Mouse (Mus musculus) left cerebral cortex, postnatal 14 days (tissue): Measurements from ENCODE around the gene Stard7. TPM values are rescaled to one million over a fixed set of nuclear protein-coding genes. Genes with fewer than 3 reads are reported as not detected.

Experiments used
- DNase-seq, 2 experiments: peaks; one replicate each; pipeline ENCODE4 v3.0.0; 2021 to 2022; ENCODE audit warnings: low spot score in 2 of 2, mixed read lengths in 1 of 2
- intact Hi-C: fragments of 180-260 bp; cut with DNase I; formaldehyde crosslinking; loops from one replicate; pipeline ENCODE4 v1.15.1; 2025
- total RNA-seq, 2 experiments: library from RNA; stranded (reverse); gene quantifications; 2 replicates each; pipeline ENCODE4 v1.2.3; 2021

Gene Stard7
- total RNA-seq, 2 experiments from 2014 or later, result 156 to 174 TPM

- DNase-seq, result no peak
- intact Hi-C loops, result no loop called here
These were observed 69.2 kb downstream of the Stard7 start for GRCm38 (mm10) chr2:127339262-127339661.

- peak; percentile 47 to 64 for DNase-seq
- intact Hi-C loops, result loop anchor here (5.0 kb wide), 1 partner anchor 94 kb away; the partner anchor contains the start of genes Ciao1 and Tmem127
These were observed 71.1 kb downstream of the Stard7 start for GRCm38 (mm10) chr2:127341159-127341558.

- intact Hi-C loops, result no loop called here
- DNase-seq, result no peak
These were observed 76.3 kb downstream of the Stard7 start for GRCm38 (mm10) chr2:127346334-127346733.

DNA sequence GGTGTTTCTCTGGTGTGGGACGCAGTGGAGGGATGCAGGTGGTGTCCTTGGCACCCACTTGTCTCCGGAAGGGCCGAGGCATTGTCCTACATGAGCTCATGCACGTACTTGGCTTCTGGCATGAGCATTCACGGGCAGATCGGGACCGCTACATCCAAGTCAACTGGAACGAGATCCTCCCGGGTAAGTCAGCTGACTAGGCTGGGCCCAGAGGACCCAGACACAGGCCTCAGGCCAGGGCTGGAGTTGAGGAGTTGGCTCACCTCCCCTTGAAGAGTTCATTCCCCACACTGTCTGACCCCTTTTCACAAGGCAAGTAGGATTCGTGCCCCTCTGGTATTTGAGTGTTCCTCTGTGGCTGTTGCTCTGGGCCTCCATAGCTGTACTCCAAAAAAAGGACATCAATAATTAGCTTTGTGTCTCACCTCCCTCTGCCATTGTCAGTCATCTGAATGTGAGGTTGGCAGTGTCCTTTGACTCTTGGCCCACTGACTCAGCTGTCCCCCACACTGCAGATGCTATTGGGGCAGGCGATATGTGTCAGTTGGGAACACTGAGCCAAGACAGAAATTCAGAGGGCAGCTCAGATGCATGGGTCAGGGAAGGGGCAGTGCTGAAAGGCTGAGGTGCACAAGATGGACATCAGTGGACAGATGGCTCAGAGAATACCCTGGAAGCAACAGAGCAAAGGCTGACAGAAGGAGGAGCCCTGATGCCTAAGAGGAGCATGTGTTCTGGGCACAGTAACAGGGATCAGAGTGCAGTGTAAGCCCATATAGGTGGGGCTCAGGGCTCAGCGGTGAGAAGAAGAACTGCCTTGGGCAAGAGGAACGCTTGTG lies 77.3 kb downstream of the Stard7 start:
- DNase-seq, result no peak
- intact Hi-C loops, result no loop called here

Other genes starting within 250 kb of the Stard7 start
- gene Blvra, start 199.6 kb upstream of the Stard7 start, total RNA-seq, result 10 to 100 TPM; 21.5 to 21.9 TPM
- 1 to 10 TPM; 3.7 to 4.2 TPM for gene Ncaph, start 136.3 kb upstream of the Stard7 start, total RNA-seq
- gene Itpripl1, start 126.8 kb upstream of the Stard7 start, total RNA-seq, result 1 to 10 TPM; 3.3 to 4.4 TPM
- gene 1810024B03Rik, start 61.9 kb upstream of the Stard7 start, total RNA-seq, result under 1 TPM; 0.33 to 0.36 TPM
- gene Snrnp200, start 61.8 kb upstream of the Stard7 start, total RNA-seq, result 10 to 100 TPM; 73.1 to 81.4 TPM
- gene Ciao1, start 22.4 kb upstream of the Stard7 start, total RNA-seq, result 10 to 100 TPM; 74.7 to 75.6 TPM
- 100 to 1,000 TPM in 1 of 2 experiments, 10 to 100 TPM in 1; 99.7 to 105 TPM for gene Tmem127, start 22.3 kb upstream of the Stard7 start, total RNA-seq
- gene Dusp2, start 65.9 kb downstream of the Stard7 start, total RNA-seq, result 1 to 10 TPM; 2.8 to 4.1 TPM
- not detected for gene Astl, start 68.4 kb downstream of the Stard7 start, total RNA-seq
- gene Adra2b, start 93.0 kb downstream of the Stard7 start, total RNA-seq, result under 1 TPM; 0.42 to 0.46 TPM
- gene Gpat2, start 155.0 kb downstream of the Stard7 start, total RNA-seq, result under 1 TPM; 0.22 to 0.25 TPM
- gene Fahd2a, start 174.3 kb downstream of the Stard7 start, total RNA-seq, result 10 to 100 TPM; 16.7 to 17.6 TPM